Mouse (Mus musculus) kidney, embryonic 15.5 days (tissue): Measurements from ENCODE around the gene Cyp4x1. TPM values are rescaled to one million over a fixed set of nuclear protein-coding genes. Genes with fewer than 3 reads are reported as not detected.
A peak's percentile ranks its signal among the peaks of the same experiment; 100 is the strongest.

Source experiments
- ATAC-seq: fragments of 200-750 bp; cut with Nextera tagmentation; replicated peaks from 2 replicates; pipeline ENCODE4 v1.8.0; 2017; ENCODE audit warnings: moderate TSS enrichment; ENCODE audit not compliant: low FRiP score
- H3K27ac ChIP-seq: fragments of 300-500 bp; sonication (generic); 2 replicates; pipeline ENCODE4 v1.5.1; 2015; ENCODE audit warnings: mild to moderate bottlenecking, inconsistent platforms
- H3K27me3 ChIP-seq: fragments of 300-500 bp; sonication (generic); 2 replicates; pipeline ENCODE4 v1.6.1; 2015; ENCODE audit warnings: inconsistent platforms
- H3K36me3 ChIP-seq: fragments of 300-500 bp; sonication (generic); 2 replicates; pipeline ENCODE4 v1.6.1; 2015; ENCODE audit warnings: inconsistent platforms
- H3K4me1 ChIP-seq: fragments of 300-500 bp; sonication (generic); 2 replicates; pipeline ENCODE4 v1.6.1; 2015; ENCODE audit warnings: inconsistent platforms
- H3K4me2 ChIP-seq: fragments of 300-500 bp; sonication (generic); 2 replicates; pipeline ENCODE4 v1.6.1; 2015; ENCODE audit warnings: moderate library complexity, mild to moderate bottlenecking, inconsistent platforms
- H3K4me3 ChIP-seq: fragments of 300-500 bp; sonication (generic); replicated peaks from 2 replicates; pipeline ENCODE4 v1.5.1; 2015; ENCODE audit warnings: mild to moderate bottlenecking, inconsistent platforms
- H3K9ac ChIP-seq: fragments of 300-500 bp; sonication (generic); 2 replicates; pipeline ENCODE4 v1.6.1; 2015; ENCODE audit warnings: mild to moderate bottlenecking, inconsistent platforms
- H3K9me3 ChIP-seq: fragments of 300-500 bp; sonication (generic); replicated peaks from 2 replicates; pipeline ENCODE4 v1.6.1; 2016; ENCODE audit warnings: inconsistent platforms
- WGBS: fragments of 180-500 bp; shearing (Covaris S2); methylation state at CpG from one replicate; pipeline ENCODE4 v1.1.7; 2015; ENCODE audit warnings: mixed read lengths; 5-methylcytosine and 5-hydroxymethylcytosine counted together
- polyA plus RNA-seq: library from polyadenylated mRNA; unstranded; fragments of >200 nt; fragmentation: Nextera tagmentation; extraction: Ambion mirVana; gene quantifications from 2 replicates; pipeline ENCODE4 v1.2.1, GENCODE M21; 2015

Cyp4x1 gene
- polyA plus RNA-seq, 1 experiment from 2014 or later = 0.57 TPM

DNA sequence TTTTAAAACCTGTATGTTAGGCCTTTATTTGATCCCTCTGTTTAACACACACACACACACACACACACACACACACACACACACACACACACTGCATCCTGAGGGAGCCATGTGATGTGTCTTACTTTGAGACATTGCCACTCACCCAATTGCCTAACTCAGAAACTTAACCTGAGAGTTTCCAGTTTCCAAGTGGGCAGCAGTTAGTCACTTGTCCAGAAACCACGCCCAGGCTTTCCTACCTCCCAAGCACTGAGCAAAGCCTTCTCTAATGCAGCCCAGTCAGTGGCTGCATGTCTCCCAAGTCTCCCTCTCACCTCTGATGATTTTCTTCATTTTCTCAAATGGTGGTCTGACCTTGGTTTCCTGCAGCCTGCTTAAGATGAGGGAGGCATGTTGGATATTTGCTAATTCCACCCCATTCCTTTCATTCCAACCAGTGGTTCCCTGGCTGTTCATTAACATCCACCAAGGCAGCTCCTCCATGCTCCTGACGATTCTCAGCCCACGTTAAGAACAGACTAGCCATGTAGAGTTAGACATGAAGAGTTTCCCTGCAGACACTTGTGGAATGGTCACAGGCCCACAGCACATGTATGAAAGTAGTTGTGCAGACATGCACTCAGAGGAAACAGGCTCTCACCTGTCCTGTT lies 47.2 kb downstream of the Cyp4x1 start:
- 0 out of 2 replicates have a peak, but pooled peaks have one; percentile 11 for ATAC-seq
- H3K27ac ChIP-seq = peak overlapping the region; percentile 83
- no peak overlapping the region for H3K9ac ChIP-seq
- WGBS = 48% methylated on average over 3 of the region's 3 CpGs
- no peak overlapping the region for H3K4me3 ChIP-seq
- H3K4me1 ChIP-seq = peaks cover 23% of the 10 kb centered on the region
- H3K4me2 ChIP-seq = no peak overlapping the region
- H3K9me3 ChIP-seq = no peaks in the 10 kb centered on the region
- H3K27me3 ChIP-seq = peaks cover 22% of the 10 kb centered on the region
- no peaks in the 10 kb centered on the region for H3K36me3 ChIP-seq

DNA sequence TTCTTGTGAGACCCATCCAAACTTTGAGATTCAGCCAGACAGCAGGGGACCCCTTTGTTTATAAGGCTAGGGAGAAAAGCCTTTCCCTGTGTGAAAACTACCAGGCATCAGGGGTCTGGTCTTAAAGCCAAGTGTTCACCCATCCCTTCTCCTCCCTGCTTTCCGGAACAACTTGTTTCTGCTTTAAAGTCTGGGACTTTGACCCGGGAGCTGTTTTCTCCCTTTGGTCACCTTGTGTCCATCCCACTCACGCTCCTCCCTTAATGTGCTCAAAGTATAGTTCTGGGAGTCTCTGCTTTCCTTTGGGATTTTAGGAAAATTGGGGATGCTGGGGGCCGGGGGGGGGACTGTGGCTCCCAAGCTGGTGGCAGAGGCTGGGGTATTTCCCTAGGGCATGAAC lies 47.8 kb downstream of the Cyp4x1 start:
- peaks cover 23% of the 10 kb centered on the region for H3K4me1 ChIP-seq
- H3K4me2 ChIP-seq = no peak overlapping the region
- H3K27me3 ChIP-seq = peaks cover 22% of the 10 kb centered on the region
- H3K27ac ChIP-seq = peak overlapping the region; percentile 83
- no peak overlapping the region for H3K4me3 ChIP-seq
- H3K36me3 ChIP-seq = no peaks in the 10 kb centered on the region
- H3K9me3 ChIP-seq = no peaks in the 10 kb centered on the region
- no peak overlapping the region for H3K9ac ChIP-seq
- WGBS = 70% methylated on average over 4 of the region's 4 CpGs
- no peak for ATAC-seq

DNA sequence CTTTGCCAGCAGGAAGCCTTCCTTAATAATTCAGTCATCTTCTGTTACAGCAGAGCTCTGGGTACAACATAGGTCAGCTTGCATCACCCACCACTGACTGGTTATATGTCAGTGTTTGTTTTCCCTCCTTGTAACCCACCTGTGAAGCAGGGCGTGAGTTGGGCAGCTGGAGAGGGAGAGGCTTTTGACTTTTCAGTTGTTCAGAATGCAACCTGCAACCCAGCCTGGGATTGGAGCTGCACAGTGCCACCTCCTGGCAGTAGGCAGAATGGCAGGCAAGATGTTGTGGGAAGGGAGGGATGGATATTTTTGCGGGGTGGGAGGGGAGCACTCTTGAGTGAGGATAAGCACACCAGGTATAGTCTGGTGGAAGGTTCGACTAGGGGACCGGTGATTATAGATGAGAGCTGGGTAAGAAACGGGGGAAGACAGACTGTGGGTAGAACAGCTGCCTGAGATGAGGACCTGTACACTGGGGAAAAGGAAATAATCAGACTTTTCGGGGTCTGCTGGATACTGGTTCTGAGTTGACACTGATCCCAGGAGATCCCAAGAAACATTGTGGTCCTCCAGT lies 48.5 kb downstream of the Cyp4x1 start:
- WGBS = 23% methylated on average over 6 of the region's 6 CpGs
- Histone ChIP-seq H3K9me3 (no peaks in the 10 kb centered on the region), H3K27me3 (peaks cover 22% of the 10 kb centered on the region), H3K36me3 (no peaks in the 10 kb centered on the region), H3K27ac (no peak overlapping the region), H3K4me1 (peaks cover 20% of the 10 kb centered on the region), H3K4me2 (no peak overlapping the region), H3K9ac (no peak overlapping the region), H3K4me3 (no peak overlapping the region)
- no peak; the same call in 1 of the 2 replicates for ATAC-seq

DNA sequence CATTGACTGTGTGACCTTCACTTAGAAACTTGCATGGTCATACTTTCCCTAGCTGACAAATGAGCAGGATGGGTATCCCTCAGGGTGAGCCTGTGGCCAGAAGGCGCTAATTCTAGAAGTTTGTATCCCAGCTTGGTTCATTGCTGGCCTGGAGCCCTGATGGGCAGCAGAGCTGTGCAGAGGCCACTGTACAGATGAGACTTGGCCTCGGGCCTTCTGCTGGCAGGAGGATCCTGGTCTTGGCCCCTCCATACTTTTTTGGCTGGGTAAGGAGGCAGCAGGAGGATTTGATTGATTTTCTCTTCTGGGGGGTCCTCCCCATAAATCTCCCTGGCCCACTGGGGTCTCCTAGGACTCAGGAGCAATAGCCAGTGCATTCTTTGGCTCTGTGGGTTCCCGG lies 51.0 kb downstream of the Cyp4x1 start:
- H3K9ac ChIP-seq = no peak overlapping the region
- WGBS = 86% methylated on average over 3 of the region's 3 CpGs
- H3K27ac ChIP-seq = no peak overlapping the region
- peaks cover 28% of the 10 kb centered on the region for H3K4me1 ChIP-seq
- H3K4me2 ChIP-seq = no peak overlapping the region
- ATAC-seq = no peak
- no peak overlapping the region for H3K4me3 ChIP-seq
- no peaks in the 10 kb centered on the region for H3K36me3 ChIP-seq
- H3K27me3 ChIP-seq = peaks cover 8% of the 10 kb centered on the region; the same call in 1 of the 2 replicates
- no peaks in the 10 kb centered on the region for H3K9me3 ChIP-seq

DNA sequence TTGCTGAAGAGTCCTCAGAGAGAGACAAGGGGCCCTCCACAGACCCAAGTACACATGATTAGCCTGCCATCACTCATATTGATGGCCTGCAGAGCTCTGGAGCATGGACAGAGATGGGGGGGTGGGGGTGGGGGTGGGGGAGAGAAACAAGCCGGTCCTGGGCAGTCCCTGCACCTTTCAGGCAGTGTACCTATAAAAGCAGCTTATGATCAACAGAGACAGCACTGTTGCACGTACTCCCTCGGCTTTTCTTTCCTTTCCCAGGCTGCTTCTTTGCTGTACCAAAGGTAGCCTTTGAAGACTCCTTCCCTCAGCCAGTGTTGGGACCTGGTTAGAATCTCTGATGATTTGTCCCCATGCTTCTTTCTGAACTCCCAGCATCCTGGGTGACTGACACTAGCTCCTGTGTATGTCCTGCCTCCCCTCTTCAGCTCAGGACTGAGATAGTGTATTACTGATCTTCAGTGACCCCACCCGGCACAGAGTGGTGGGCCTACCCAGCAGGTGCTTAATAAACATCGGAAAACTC lies 54.2 kb downstream of the Cyp4x1 start:
- 24% methylated on average over 5 of the region's 5 CpGs for WGBS
- Histone ChIP-seq H3K36me3 (no peaks in the 10 kb centered on the region), H3K27me3 (no peaks in the 10 kb centered on the region), H3K9me3 (no peaks in the 10 kb centered on the region), H3K9ac (no peak overlapping the region), H3K4me1 (peaks cover 14% of the 10 kb centered on the region), H3K4me2 (no peak overlapping the region), H3K4me3 (no peak overlapping the region), H3K27ac (peak overlapping the region; percentile 37; the same call in 1 of the 2 replicates)
- no peak; the same call in none of the 2 replicates for ATAC-seq

DNA sequence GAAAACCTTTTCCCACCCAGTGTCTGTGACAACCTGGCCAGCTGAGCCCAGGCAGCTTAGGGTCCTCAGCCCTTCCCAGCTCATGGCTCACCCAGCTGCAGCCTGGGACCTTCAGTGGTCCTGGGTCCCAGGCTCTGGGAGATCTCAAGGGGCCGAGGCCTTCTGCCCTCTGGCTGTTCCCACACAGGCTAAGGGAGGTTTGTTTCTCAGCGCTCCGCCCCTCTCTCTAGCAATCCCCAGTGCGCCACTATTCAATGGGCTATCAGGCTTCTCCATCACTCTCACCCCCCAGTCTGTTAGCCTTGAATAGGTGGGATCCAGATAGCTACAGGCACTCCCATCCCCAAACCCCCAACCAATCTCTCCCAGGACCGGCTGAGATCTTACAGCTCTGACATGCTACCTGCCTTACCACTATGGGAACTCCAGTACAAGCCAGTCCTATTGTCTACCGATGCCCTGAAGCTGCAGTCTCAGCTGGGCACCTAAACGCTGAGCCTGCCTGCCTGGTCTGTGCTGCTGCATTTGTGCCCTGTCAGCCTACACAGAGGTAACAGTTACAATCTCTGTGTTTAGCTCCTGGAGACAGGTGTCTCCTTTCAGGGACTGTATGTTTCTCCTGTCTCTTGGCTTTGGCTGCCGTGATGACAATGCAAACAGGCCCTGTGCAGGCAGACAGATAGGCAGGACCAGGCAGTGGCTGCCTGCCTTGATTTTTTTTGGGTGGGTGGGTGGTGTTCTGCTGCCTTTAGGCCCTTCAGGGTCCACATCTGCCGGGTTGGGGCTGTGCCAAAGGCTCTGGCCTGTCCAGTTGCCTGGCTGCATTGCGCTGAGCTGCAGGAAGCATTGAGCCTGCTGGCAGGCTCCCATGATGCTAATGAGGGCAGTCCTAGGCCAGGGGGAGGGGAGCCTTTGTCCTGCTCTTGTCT lies 54.9 kb downstream of the Cyp4x1 start:
- no peaks in the 10 kb centered on the region for H3K36me3 ChIP-seq
- H3K4me2 ChIP-seq = no peak overlapping the region
- no peaks in the 10 kb centered on the region for H3K9me3 ChIP-seq
- no peak overlapping the region for H3K9ac ChIP-seq
- peaks cover 14% of the 10 kb centered on the region for H3K4me1 ChIP-seq
- H3K27ac ChIP-seq = peak overlapping the region; percentile 37; the same call in 1 of the 2 replicates
- WGBS = 27% methylated on average over 10 of the region's 10 CpGs
- peak; percentile 66 for ATAC-seq
- no peak overlapping the region for H3K4me3 ChIP-seq
- H3K27me3 ChIP-seq = no peaks in the 10 kb centered on the region

DNA sequence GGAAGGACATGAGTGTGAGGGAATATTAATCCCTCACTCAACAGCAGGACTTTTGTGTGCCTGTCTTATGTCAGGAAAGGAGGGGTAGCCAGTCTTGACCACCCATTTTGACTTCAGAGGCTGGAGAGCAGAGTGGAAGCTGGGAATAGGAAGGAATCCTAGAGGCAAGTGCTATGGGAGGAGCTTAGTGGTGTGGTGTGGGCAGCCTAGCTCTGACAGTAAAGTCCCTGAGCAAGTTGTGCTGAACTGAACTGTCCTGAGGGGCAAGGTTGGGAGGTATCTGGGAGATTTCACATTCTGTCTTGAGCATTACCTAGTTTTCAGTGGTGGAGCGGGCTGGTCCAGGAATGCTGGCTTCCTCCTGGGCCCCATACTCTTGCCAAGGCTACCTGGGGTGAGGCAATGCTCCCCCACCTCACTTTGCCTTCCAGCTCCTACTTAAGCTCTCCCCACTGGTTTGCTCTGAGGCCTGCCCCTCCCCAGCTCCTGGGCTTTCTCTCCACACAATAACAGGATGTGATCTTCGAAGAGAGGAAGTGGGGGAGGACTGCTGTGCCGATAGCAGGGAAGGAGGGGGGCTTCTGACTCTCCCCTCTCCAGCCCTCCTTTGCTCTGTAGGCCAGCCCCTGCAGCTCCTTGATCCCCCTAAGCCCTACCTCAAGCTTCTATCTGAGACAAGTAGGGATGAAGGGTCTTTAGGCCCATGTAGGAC lies 58.7 kb downstream of the Cyp4x1 start:
- peak overlapping the region; percentile 29; the same call in 1 of the 2 replicates for H3K27ac ChIP-seq
- no peak overlapping the region for H3K9ac ChIP-seq
- H3K4me1 ChIP-seq = peaks cover 14% of the 10 kb centered on the region
- no peak overlapping the region for H3K4me3 ChIP-seq
- no peaks in the 10 kb centered on the region for H3K9me3 ChIP-seq
- no peak overlapping the region for H3K4me2 ChIP-seq
- H3K27me3 ChIP-seq = 0 out of 2 replicates have a peak, but pooled peaks cover 5% of the 10 kb centered on the region
- ATAC-seq = no peak
- WGBS = 34% methylated on average over 3 of the region's 3 CpGs
- no peaks in the 10 kb centered on the region for H3K36me3 ChIP-seq

DNA sequence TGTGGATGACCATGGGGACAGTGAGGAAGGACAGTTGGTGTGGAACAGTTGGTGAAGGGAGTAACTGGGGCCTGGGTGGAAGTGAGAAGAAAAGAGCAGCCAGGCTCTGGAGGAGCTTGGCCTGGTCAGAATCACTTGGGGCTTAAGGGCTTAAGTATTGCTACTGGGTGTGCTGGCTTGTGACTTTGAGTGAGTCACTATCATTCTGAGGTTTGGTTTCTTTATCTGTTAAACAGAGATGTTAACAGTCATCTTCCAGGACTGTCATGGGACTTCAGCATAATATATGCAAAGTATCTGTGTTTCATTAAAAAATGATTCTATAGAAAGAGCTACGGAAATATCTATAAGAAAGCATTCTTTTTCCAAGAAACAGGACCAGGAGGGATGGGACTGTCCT lies 59.3 kb downstream of the Cyp4x1 start:
- no peak overlapping the region for H3K4me3 ChIP-seq
- no peak for ATAC-seq
- H3K9me3 ChIP-seq = no peaks in the 10 kb centered on the region
- H3K27ac ChIP-seq = peak overlapping the region; percentile 29; the same call in 1 of the 2 replicates
- no peak overlapping the region for H3K9ac ChIP-seq
- H3K4me1 ChIP-seq = peaks cover 10% of the 10 kb centered on the region
- no peaks in the 10 kb centered on the region for H3K36me3 ChIP-seq
- H3K27me3 ChIP-seq = 0 out of 2 replicates have a peak, but pooled peaks cover 5% of the 10 kb centered on the region
- WGBS = 93% methylated on average over 1 of the region's 1 CpGs
- H3K4me2 ChIP-seq = no peak overlapping the region

DNA sequence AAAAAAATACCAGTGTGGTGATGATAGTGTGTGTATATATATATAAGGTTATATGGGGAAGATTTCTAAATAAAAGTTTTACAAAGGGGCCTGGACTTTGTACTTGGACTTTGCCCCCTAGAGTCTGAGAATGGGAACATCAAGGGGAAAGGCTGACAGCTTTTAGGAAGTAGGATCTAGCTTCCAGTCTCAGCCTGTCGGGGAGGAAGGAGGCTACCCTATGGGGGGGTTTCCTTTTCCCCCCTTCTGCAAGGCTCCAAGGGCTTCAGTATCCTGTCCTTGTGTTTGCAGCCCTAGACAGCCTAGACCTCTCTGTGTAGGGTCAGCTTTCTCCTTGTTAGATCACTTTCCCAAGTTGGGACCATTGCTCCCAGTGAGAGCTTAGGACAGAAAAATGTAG lies 62.4 kb downstream of the Cyp4x1 start:
- 31% methylated on average over 1 of the region's 1 CpGs for whole genome bisulfite sequencing
- no peak for ATAC-seq
- Histone ChIP-seq H3K4me1 (no peaks in the 10 kb centered on the region), H3K9ac (no peak overlapping the region), H3K4me2 (no peak overlapping the region), H3K27ac (no peak overlapping the region), H3K9me3 (no peaks in the 10 kb centered on the region), H3K36me3 (no peaks in the 10 kb centered on the region), H3K27me3 (peaks cover 16% of the 10 kb centered on the region; the same call in 1 of the 2 replicates), H3K4me3 (no peak overlapping the region)

DNA sequence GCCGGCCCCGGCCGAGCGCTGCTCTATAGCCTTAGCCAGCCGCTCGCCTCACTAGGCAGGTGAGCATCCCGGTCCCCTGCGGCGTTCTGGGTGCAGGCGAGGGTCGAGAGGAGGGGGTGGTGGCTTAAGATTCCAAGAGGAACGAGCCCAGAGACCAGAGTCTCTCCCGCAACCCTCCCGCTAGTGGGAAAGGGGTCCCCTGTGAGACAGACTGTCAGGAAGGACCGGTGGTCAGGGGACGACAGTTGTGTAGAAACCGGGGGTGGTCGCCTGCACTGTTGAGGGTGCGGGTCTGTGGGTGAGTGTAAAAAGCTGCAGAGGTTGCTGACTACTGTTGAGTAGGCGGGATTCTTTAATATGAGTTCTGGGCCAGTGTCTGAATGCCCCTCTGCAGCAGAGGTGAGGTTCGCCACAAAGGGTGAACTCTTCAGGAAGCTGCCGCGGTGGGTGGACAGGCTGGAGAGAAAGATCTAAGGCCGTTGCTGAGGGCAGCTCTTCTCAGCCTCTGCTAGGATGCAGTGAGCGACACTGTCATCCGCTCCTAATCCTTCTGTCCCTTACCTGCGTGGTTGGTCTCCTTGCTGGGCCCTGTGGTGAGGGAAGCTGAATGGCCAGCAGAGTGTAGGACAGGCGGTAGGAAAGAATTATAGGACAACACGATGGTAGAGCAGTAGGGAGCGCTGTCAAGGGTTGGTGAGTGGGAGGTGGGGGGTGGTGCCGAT lies 70.4 kb downstream of the Cyp4x1 start:
- H3K27ac ChIP-seq = no peak overlapping the region
- H3K4me2 ChIP-seq = peak overlapping the region; percentile 100
- peaks cover 91% of the 10 kb centered on the region for H3K27me3 ChIP-seq
- ATAC-seq = no peak
- H3K4me3 ChIP-seq = peak overlapping the region; percentile 58
- 2% methylated on average over 31 of the region's 31 CpGs for WGBS
- H3K36me3 ChIP-seq = no peaks in the 10 kb centered on the region
- H3K9me3 ChIP-seq = no peaks in the 10 kb centered on the region
- peak overlapping the region; percentile 55 for H3K9ac ChIP-seq
- peaks cover 18% of the 10 kb centered on the region for H3K4me1 ChIP-seq
